Mouse (Mus musculus) 3T3-L1 (cell line): ENCODE data around the gene Gna11.

ENCODE experiments used
- DNase-seq: peaks from one replicate; pipeline ENCODE4 v3.0.0-alpha.2; 2015; ENCODE audit warnings: low read depth, low spot score

Gene Gna11

GRCm38 (mm10) chr10:81565257-81566228 is 20.6 kb upstream of the Gna11 start:
- no peak for DNase-seq

- DNase-seq = peak; percentile 46
Measured at GRCm38 (mm10) chr10:81564734-81565133, 19.7 kb upstream of the Gna11 start.

- peak; percentile 67 for DNase-seq
Measured at GRCm38 (mm10) chr10:81564216-81564615, 19.2 kb upstream of the Gna11 start.

GRCm38 (mm10) chr10:81563481-81563880 is 18.5 kb upstream of the Gna11 start:
- DNase-seq = peak; percentile 94

- no peak for DNase-seq
Measured at GRCm38 (mm10) chr10:81562411-81562810, 17.4 kb upstream of the Gna11 start.

GRCm38 (mm10) chr10:81560719-81561459 is 15.9 kb upstream of the Gna11 start:
- DNase-seq = no peak

GRCm38 (mm10) chr10:81559627-81560539 is 14.9 kb upstream of the Gna11 start:
- DNase-seq = no peak

GRCm38 (mm10) chr10:81559163-81559626 is 14.2 kb upstream of the Gna11 start, which contains the start of gene Aes:
TSS of gene Aes (plus strand) at chr10:81559488.
- DNase-seq = no peak

GRCm38 (mm10) chr10:81557491-81557890 is 12.5 kb upstream of the Gna11 start:
- DNase-seq = no peak

- DNase-seq = no peak
Measured at GRCm38 (mm10) chr10:81556282-81556681, 11.3 kb upstream of the Gna11 start.

- DNase-seq = no peak
Measured at GRCm38 (mm10) chr10:81553807-81554755, 9.1 kb upstream of the Gna11 start.

GRCm38 (mm10) chr10:81553232-81553631 is 8.2 kb upstream of the Gna11 start:
- peak; percentile 49 for DNase-seq

- DNase-seq = peak; percentile 90
Measured at GRCm38 (mm10) chr10:81551597-81552102, 6.7 kb upstream of the Gna11 start.

GRCm38 (mm10) chr10:81550257-81550656 is 5.3 kb upstream of the Gna11 start:
- peak; percentile 79 for DNase-seq

- no peak for DNase-seq
Measured at GRCm38 (mm10) chr10:81548944-81549343, 4.0 kb upstream of the Gna11 start.

GRCm38 (mm10) chr10:81546788-81547571 is 2.0 kb upstream of the Gna11 start:
- DNase-seq = no peak

GRCm38 (mm10) chr10:81546332-81546731 is 1.3 kb upstream of the Gna11 start:
- DNase-seq = no peak

GRCm38 (mm10) chr10:81544296-81545160 is 462 bp downstream of the Gna11 start:
- no peak for DNase-seq
